8 mouse cellular contexts compared by ENCODE assay signal in genomic region chr19:5448354-5449150, GRCm38 (mm10). TPM values are rescaled to one million over a fixed set of nuclear protein-coding genes. Genes with fewer than 3 reads are reported as not detected.
DNase-seq lines count a peak whose midpoint lies in the region; ATAC-seq and TF ChIP-seq lines count a peak whose summit lies in the region.

No protein-coding gene starts in this region.

- no peak for TF ChIP-seq POLR2A in lung, adult 2 months (IDR thresholded peaks at IDR 0.05; ENCODE audit: borderline replicate concordance, extremely low read depth, low read depth, low read length)

- peaks cover 8% of the 10 kb centered on the region for H3K4me1 ChIP-seq in lung, adult 2 months (ENCODE audit: control insufficient read depth, insufficient read depth, low read length)
- peaks cover 51% of the 10 kb centered on the region for H3K4me1 ChIP-seq in megakaryocyte, embryonic 14.5 days

- peak overlapping the region; percentile 4 for H3K4me3 ChIP-seq in lung, adult 2 months (replicated peaks; ENCODE audit: extremely low read depth, low read depth, low read length)
- H3K4me3 ChIP-seq in megakaryocyte, embryonic 14.5 days (replicated peaks): peak overlapping the region; percentile 93

- H3K36me3 ChIP-seq in megakaryocyte, embryonic 14.5 days (replicated peaks; ENCODE audit: low read length): no peaks in the 10 kb centered on the region

- TF ChIP-seq CTCF in lung, adult 2 months (IDR thresholded peaks at IDR 0.05; ENCODE audit: insufficient read depth, low read length): no peak

- DNase-seq in lung, adult 2 months: peak; percentile 10
- no peak for DNase-seq in lung, postnatal 10 days
- DNase-seq in adrenal gland, postnatal 25 days: peak; percentile 55
- no peak for DNase-seq in MN1 (ENCODE audit: low spot score)
- no peak for DNase-seq in cerebellum, postnatal 25 days
- no peak for DNase-seq in frontal cortex, postnatal 36 days (ENCODE audit: low spot score in 2 of 2)

- peak; percentile 38 to 63; a peak in 2 of 4 replicates for ATAC-seq in hematopoietic stem cell, adult 5-6 weeks (replicated peaks in 1 of 2; ENCODE audit: insufficient read depth in 1 of 2, low FRiP score in 2 of 2, low TSS enrichment in 1 of 2, low read depth in 1 of 2, poor library complexity in 2 of 2, severe bottlenecking in 2 of 2)

- peaks cover 72% of the 10 kb centered on the region for H3K27me3 ChIP-seq in megakaryocyte, embryonic 14.5 days (replicated peaks)

- WGBS in lung, adult 2 months: 5% methylated on average over 36 of the region's 36 CpGs

- H3K9me3 ChIP-seq in megakaryocyte, embryonic 14.5 days: no peaks in the 10 kb centered on the region

RNA-seq across cellular contexts. Expression of gene Fosl1, which starts 1.2 kb away (rescaled TPM):
- 0.34 and 0.36 TPM in 2 replicates for polyA plus RNA-seq in lung, adult 2 months (2012; rRNA removed)
- total RNA-seq in adrenal gland, postnatal 25 days (2021): not detected in 2 replicates
- total RNA-seq in hematopoietic stem cell, adult 5-6 weeks (2017): 1.3 and 4.2 TPM in 2 replicates
- 4.3 TPM in 1 of 2 replicates, not detected in the other for polyA plus RNA-seq in megakaryocyte, embryonic 14.5 days (2012; ENCODE audit: insufficient read depth, low replicate concordance)

RNA-seq across cellular contexts. Expression of gene Ccdc85b, which starts 9.1 kb away (rescaled TPM):
- 15.8 and 17.0 TPM in 2 replicates for polyA plus RNA-seq in lung, adult 2 months (2012; rRNA removed)
- total RNA-seq in adrenal gland, postnatal 25 days (2021): 7.2 and 10.9 TPM in 2 replicates
- total RNA-seq in hematopoietic stem cell, adult 5-6 weeks (2017): 2.3 and 4.1 TPM in 2 replicates
- 4.9 and 12.3 TPM in 2 replicates for polyA plus RNA-seq in megakaryocyte, embryonic 14.5 days (2012; ENCODE audit: insufficient read depth, low replicate concordance)

RNA-seq across cellular contexts. Expression of gene Fibp, which starts 11.9 kb away (rescaled TPM):
- 129 and 144 TPM in 2 replicates for polyA plus RNA-seq in lung, adult 2 months (2012; rRNA removed)
- total RNA-seq in adrenal gland, postnatal 25 days (2021): 53.7 and 100 TPM in 2 replicates
- total RNA-seq in hematopoietic stem cell, adult 5-6 weeks (2017): 128 and 159 TPM in 2 replicates
- 25.9 and 134 TPM in 2 replicates for polyA plus RNA-seq in megakaryocyte, embryonic 14.5 days (2012; ENCODE audit: insufficient read depth, low replicate concordance)

RNA-seq across cellular contexts. Expression of gene Ctsw, which starts 19.8 kb away (rescaled TPM):
- polyA plus RNA-seq in lung, adult 2 months (2012; rRNA removed): 4.9 and 5.7 TPM in 2 replicates
- not detected in 2 replicates for total RNA-seq in adrenal gland, postnatal 25 days (2021)
- total RNA-seq in hematopoietic stem cell, adult 5-6 weeks (2017): 8.1 and 20.7 TPM in 2 replicates
- not detected in 2 replicates for polyA plus RNA-seq in megakaryocyte, embryonic 14.5 days (2012; ENCODE audit: insufficient read depth, low replicate concordance)

RNA-seq across cellular contexts. Expression of gene AI837181, which starts 23.6 kb away (rescaled TPM):
- polyA plus RNA-seq in lung, adult 2 months (2012; rRNA removed): 85.2 and 86.7 TPM in 2 replicates
- total RNA-seq in adrenal gland, postnatal 25 days (2021): 43.1 and 51.1 TPM in 2 replicates
- 14.3 and 15.6 TPM in 2 replicates for total RNA-seq in hematopoietic stem cell, adult 5-6 weeks (2017)
- 100 and 136 TPM in 2 replicates for polyA plus RNA-seq in megakaryocyte, embryonic 14.5 days (2012; ENCODE audit: insufficient read depth, low replicate concordance)

Comparison
In these comparisons a context has a peak if more than half of its experiments do, and no peak if none do; other contexts are left out.
1. DNase-seq: peak in lung, adult 2 months (single experiment) and adrenal gland, postnatal 25 days (single experiment); none in lung, postnatal 10 days (single experiment), MN1 (single experiment), cerebellum, postnatal 25 days (0 of 2) and frontal cortex, postnatal 36 days (0 of 2).